Mouse (Mus musculus): ENCODE results near the gene Smo. TPM values are rescaled to one million over a fixed set of nuclear protein-coding genes. Genes with fewer than 3 reads are reported as not detected.

The Smo gene
- polyA plus RNA-seq, 1 experiment from 2014 or later, result 9.7 TPM

DNA sequence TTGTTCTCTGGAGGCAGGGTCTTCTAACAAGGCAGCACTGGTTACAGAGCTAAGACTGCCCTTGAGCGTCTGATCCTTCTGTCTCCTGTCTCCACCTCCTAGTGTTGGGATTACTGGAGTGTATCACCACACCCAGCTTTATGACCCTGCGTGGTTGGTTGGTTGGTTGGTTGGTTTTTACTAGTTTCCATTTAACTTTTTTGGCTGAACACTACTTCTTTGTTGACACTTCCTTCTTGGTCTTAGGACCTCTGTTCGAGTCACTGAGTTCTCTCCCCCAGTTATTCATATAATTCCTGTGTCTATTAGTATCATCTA lies 41.9 kb downstream of the Smo start:
- no peak overlapping the region for H3K4me2 ChIP-seq (ENCODE audit: low read length)
- no peaks in the 10 kb centered on the region for H3K36me3 ChIP-seq (ENCODE audit: control insufficient read depth, insufficient read depth, low read length)
- 77% methylated on average over 3 of the region's 3 CpGs for WGBS
- no peak overlapping the region for H3K27ac ChIP-seq (ENCODE audit: low read depth, low read length)
- H3K9me3 ChIP-seq (replicated peaks; ENCODE audit: control insufficient read depth, low read length), result no peaks in the 10 kb centered on the region
- no peaks in the 10 kb centered on the region for H3K4me1 ChIP-seq (ENCODE audit: control insufficient read depth, insufficient read depth, low read length)
- H3K27me3 ChIP-seq (replicated peaks; ENCODE audit: control insufficient read depth, insufficient read depth, low read length), result no peaks in the 10 kb centered on the region
- DNase-seq (ENCODE audit: low spot score), result no peak
- H3K4me3 ChIP-seq (ENCODE audit: low read depth, low read length), result no peak overlapping the region
- no peak for ATAC-seq
- H3K9ac ChIP-seq (ENCODE audit: low read length), result no peak overlapping the region

DNA sequence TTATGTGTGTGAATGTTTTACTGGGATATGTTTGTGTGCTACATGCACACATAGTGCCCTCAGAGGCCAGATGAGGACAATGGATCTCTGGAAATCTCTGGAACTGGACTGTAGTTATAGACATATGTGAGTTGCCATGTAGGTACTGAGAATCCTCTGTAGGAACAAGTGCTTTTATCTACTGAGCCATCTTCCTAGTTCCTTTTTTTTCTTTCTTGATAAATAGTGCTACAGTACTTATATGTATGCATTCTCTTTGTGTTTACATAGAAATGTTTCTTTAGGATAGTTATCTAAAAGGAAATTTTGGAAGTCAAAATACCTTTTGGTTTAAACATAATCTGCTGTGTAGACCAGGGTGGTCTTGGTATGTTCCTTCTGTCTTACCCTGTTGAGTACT lies 44.8 kb downstream of the Smo start:
- Histone ChIP-seq H3K36me3 (ENCODE audit: control insufficient read depth, insufficient read depth, low read length) (no peaks in the 10 kb centered on the region), H3K9me3 (replicated peaks; ENCODE audit: control insufficient read depth, low read length) (no peaks in the 10 kb centered on the region), H3K27me3 (replicated peaks; ENCODE audit: control insufficient read depth, insufficient read depth, low read length) (no peaks in the 10 kb centered on the region), H3K4me3 (ENCODE audit: low read depth, low read length) (no peak overlapping the region), H3K4me2 (ENCODE audit: low read length) (no peak overlapping the region), H3K27ac (ENCODE audit: low read depth, low read length) (no peak overlapping the region), H3K4me1 (ENCODE audit: control insufficient read depth, insufficient read depth, low read length) (no peaks in the 10 kb centered on the region), H3K9ac (ENCODE audit: low read length) (no peak overlapping the region)
- ATAC-seq (no peak), DNase-seq (ENCODE audit: low spot score) (no peak)

DNA sequence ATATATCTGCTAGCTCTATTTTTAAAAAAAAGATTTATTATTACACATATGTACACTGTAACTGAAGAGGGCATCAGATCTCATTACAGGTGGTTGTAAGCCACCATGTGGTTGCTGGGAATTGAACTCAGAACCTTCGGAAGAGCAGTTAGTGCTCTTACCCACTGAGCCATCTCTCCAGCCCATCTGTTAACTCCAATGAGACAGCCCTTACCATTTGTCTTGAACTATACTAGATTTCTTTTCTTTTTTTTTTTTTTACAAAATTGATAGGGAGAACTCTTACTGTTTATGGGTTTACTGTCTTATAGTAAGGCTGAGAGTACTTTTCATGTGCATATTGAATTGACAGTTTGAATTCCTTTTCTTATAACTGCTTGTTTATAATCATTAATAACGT lies 45.3 kb downstream of the Smo start:
- H3K9me3 ChIP-seq (replicated peaks; ENCODE audit: control insufficient read depth, low read length), result no peaks in the 10 kb centered on the region
- no peak overlapping the region for H3K4me3 ChIP-seq (ENCODE audit: low read depth, low read length)
- WGBS, result 91% methylated on average over 2 of the region's 2 CpGs
- no peak for ATAC-seq
- no peak for DNase-seq (ENCODE audit: low spot score)
- H3K36me3 ChIP-seq (ENCODE audit: control insufficient read depth, insufficient read depth, low read length), result no peaks in the 10 kb centered on the region
- H3K27me3 ChIP-seq (replicated peaks; ENCODE audit: control insufficient read depth, insufficient read depth, low read length), result no peaks in the 10 kb centered on the region
- no peaks in the 10 kb centered on the region for H3K4me1 ChIP-seq (ENCODE audit: control insufficient read depth, insufficient read depth, low read length)
- H3K27ac ChIP-seq (ENCODE audit: low read depth, low read length), result no peak overlapping the region
- H3K9ac ChIP-seq (ENCODE audit: low read length), result no peak overlapping the region
- H3K4me2 ChIP-seq (ENCODE audit: low read length), result no peak overlapping the region

DNA sequence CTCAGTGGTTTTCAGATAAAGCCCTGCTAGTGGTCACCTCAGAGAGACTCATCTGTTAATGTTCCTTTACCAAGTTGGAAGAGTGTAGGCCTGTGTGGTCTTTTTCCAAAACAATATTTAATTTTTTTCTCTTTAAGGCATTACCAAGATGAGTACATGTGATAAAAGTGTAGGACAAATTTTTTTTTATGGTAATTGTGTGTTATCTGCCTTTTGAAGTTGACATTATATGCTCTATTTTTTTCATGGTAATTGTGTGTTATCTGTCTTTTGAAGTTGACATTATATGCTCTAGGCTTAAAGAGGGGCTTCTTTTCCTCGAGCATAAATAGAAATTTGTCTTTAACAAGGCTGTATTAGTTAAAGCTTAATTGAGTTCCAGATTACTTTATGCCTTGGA lies 46.9 kb downstream of the Smo start:
- no peak for DNase-seq (ENCODE audit: low spot score)
- 74% methylated on average over 1 of the region's 1 CpGs for WGBS
- H3K27me3 ChIP-seq (replicated peaks; ENCODE audit: control insufficient read depth, insufficient read depth, low read length), result no peaks in the 10 kb centered on the region
- H3K4me3 ChIP-seq (ENCODE audit: low read depth, low read length), result no peak overlapping the region
- no peaks in the 10 kb centered on the region for H3K9me3 ChIP-seq (replicated peaks; ENCODE audit: control insufficient read depth, low read length)
- no peak overlapping the region for H3K4me2 ChIP-seq (ENCODE audit: low read length)
- H3K36me3 ChIP-seq (ENCODE audit: control insufficient read depth, insufficient read depth, low read length), result no peaks in the 10 kb centered on the region
- no peak overlapping the region for H3K27ac ChIP-seq (ENCODE audit: low read depth, low read length)
- no peak for ATAC-seq
- no peaks in the 10 kb centered on the region for H3K4me1 ChIP-seq (ENCODE audit: control insufficient read depth, insufficient read depth, low read length)
- H3K9ac ChIP-seq (ENCODE audit: low read length), result no peak overlapping the region

DNA sequence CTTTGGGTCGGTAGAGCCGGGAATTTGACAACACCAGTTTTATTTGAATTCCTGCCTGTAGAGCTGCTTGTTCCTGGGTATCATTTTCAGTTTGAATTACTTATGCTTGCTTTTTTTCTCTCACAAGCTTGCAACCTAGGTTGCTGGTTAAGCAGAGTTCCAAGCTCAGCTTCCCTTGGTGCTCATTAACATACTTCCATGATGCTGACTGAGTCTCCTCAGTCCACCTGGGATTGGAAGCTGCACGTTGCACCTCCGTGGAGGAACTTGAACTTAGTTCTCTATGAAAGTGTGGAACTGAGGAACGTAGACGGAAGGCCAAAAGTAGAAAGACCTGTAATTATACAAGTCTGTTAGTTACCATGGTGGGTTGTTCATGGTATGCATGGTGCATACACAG lies 48.7 kb downstream of the Smo start:
- no peaks in the 10 kb centered on the region for H3K9me3 ChIP-seq (replicated peaks; ENCODE audit: control insufficient read depth, low read length)
- 94% methylated on average over 6 of the region's 6 CpGs for WGBS
- ATAC-seq (no peak), DNase-seq (ENCODE audit: low spot score) (no peak)
- H3K9ac ChIP-seq (ENCODE audit: low read length), result no peak overlapping the region
- no peaks in the 10 kb centered on the region for H3K36me3 ChIP-seq (ENCODE audit: control insufficient read depth, insufficient read depth, low read length)
- no peaks in the 10 kb centered on the region for H3K27me3 ChIP-seq (replicated peaks; ENCODE audit: control insufficient read depth, insufficient read depth, low read length)
- H3K4me1 ChIP-seq (ENCODE audit: control insufficient read depth, insufficient read depth, low read length), result peaks cover under 1% of the 10 kb centered on the region; the same call in 1 of the 2 replicates
- no peak overlapping the region for H3K4me3 ChIP-seq (ENCODE audit: low read depth, low read length)
- no peak overlapping the region for H3K4me2 ChIP-seq (ENCODE audit: low read length)
- H3K27ac ChIP-seq (ENCODE audit: low read depth, low read length), result no peak overlapping the region

DNA sequence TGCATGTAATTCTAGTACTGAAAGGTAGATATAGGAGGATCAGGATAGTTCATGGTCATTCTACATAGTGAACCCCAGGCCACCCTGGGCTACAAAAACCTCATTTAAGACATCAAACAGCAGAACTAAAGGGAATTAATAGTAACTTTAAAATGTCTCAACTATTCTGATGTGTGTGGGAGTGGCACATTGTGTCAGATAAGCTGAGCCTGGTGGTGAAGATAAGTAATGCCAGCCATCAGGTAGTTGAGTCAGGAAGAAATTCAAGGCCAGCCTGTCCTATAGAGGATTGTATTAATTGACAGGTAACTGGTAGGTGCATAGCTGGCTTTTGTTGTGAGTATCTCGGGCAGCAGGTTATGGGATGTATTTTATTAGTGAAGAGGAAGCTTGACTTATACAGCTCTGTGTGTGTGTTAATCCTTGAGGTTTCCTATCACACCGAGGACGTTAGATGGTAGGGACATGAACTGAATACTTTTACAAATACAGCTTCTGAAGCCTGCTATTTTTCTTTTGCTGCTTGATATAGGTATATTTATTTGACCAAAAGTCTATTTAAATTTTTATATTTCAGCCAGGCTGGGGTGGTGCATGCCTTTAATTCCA lies 49.2 kb downstream of the Smo start:
- ATAC-seq (no peak), DNase-seq (ENCODE audit: low spot score) (no peak)
- H3K27me3 ChIP-seq (replicated peaks; ENCODE audit: control insufficient read depth, insufficient read depth, low read length), result no peaks in the 10 kb centered on the region
- H3K4me3 ChIP-seq (ENCODE audit: low read depth, low read length), result no peak overlapping the region
- H3K27ac ChIP-seq (ENCODE audit: low read depth, low read length), result no peak overlapping the region
- peaks cover 6% of the 10 kb centered on the region; the same call in 1 of the 2 replicates for H3K4me1 ChIP-seq (ENCODE audit: control insufficient read depth, insufficient read depth, low read length)
- H3K9ac ChIP-seq (ENCODE audit: low read length), result no peak overlapping the region
- 91% methylated on average over 3 of the region's 3 CpGs for WGBS
- H3K9me3 ChIP-seq (replicated peaks; ENCODE audit: control insufficient read depth, low read length), result no peaks in the 10 kb centered on the region
- H3K4me2 ChIP-seq (ENCODE audit: low read length), result no peak overlapping the region
- H3K36me3 ChIP-seq (ENCODE audit: control insufficient read depth, insufficient read depth, low read length), result no peaks in the 10 kb centered on the region

DNA sequence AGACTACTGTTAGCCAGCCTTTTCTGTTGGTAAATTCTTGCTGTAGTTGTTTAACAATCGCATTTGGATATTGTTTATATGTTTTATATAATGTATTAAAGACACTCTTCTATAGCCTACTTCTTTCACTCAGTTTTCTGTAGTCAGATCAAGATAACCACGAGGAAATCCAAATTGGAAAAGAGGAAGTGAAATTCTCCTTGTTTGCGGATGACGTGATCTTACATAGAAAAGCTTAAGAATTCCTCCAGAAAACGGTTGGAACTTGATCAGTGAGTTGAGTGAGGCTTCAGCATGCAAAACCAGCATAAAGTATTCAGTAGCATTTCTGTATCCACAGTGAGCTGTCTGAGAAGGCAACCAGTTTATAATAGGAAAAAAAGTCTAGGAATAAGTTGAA lies 50.5 kb downstream of the Smo start:
- WGBS, result 84% methylated on average over 5 of the region's 5 CpGs
- Histone ChIP-seq H3K4me3 (ENCODE audit: low read depth, low read length) (no peak overlapping the region), H3K9ac (ENCODE audit: low read length) (no peak overlapping the region), H3K36me3 (ENCODE audit: control insufficient read depth, insufficient read depth, low read length) (no peaks in the 10 kb centered on the region), H3K27me3 (replicated peaks; ENCODE audit: control insufficient read depth, insufficient read depth, low read length) (no peaks in the 10 kb centered on the region), H3K4me2 (ENCODE audit: low read length) (no peak overlapping the region), H3K4me1 (ENCODE audit: control insufficient read depth, insufficient read depth, low read length) (peaks cover 6% of the 10 kb centered on the region; the same call in 1 of the 2 replicates), H3K27ac (ENCODE audit: low read depth, low read length) (no peak overlapping the region), H3K9me3 (replicated peaks; ENCODE audit: control insufficient read depth, low read length) (no peaks in the 10 kb centered on the region)
- ATAC-seq, result no peak
- no peak for DNase-seq (ENCODE audit: low spot score)

DNA sequence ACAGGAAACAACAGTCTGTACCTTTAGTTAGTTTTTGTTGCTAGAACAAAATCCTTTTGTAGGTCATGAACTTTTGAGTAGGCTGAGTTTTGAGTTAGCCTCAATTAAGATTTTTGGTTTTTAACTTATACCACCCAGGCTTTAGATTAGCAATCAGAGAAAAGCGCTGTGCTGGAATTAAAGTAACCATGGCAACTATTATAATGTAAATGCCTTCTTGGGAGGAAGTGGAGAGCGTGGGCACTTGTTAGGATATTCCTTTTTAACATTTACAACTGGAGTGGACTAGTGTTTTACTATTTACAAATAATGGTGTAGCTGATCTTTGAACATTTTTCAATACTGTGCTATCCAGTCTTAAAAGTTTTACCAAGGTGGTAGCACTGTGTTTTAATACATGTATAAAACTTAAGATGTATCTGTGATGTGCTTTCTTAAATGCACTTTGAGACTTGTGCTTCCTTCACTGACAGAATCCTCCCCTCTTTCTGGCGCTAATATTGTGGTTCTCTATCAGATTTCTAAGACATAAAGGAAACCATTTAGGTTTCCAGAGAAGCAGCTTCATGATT lies 53.6 kb downstream of the Smo start:
- ATAC-seq (no peak), DNase-seq (ENCODE audit: low spot score) (peak; percentile 73)
- no peak overlapping the region for H3K27ac ChIP-seq (ENCODE audit: low read depth, low read length)
- no peaks in the 10 kb centered on the region for H3K36me3 ChIP-seq (ENCODE audit: control insufficient read depth, insufficient read depth, low read length)
- 1% methylated on average over 3 of the region's 3 CpGs for WGBS
- H3K4me3 ChIP-seq (ENCODE audit: low read depth, low read length), result no peak overlapping the region
- H3K9me3 ChIP-seq (replicated peaks; ENCODE audit: control insufficient read depth, low read length), result no peaks in the 10 kb centered on the region
- H3K4me2 ChIP-seq (ENCODE audit: low read length), result no peak overlapping the region
- H3K27me3 ChIP-seq (replicated peaks; ENCODE audit: control insufficient read depth, insufficient read depth, low read length), result no peaks in the 10 kb centered on the region
- H3K9ac ChIP-seq (ENCODE audit: low read length), result no peak overlapping the region
- H3K4me1 ChIP-seq (ENCODE audit: control insufficient read depth, insufficient read depth, low read length), result peaks cover 6% of the 10 kb centered on the region; the same call in 1 of the 2 replicates

DNA sequence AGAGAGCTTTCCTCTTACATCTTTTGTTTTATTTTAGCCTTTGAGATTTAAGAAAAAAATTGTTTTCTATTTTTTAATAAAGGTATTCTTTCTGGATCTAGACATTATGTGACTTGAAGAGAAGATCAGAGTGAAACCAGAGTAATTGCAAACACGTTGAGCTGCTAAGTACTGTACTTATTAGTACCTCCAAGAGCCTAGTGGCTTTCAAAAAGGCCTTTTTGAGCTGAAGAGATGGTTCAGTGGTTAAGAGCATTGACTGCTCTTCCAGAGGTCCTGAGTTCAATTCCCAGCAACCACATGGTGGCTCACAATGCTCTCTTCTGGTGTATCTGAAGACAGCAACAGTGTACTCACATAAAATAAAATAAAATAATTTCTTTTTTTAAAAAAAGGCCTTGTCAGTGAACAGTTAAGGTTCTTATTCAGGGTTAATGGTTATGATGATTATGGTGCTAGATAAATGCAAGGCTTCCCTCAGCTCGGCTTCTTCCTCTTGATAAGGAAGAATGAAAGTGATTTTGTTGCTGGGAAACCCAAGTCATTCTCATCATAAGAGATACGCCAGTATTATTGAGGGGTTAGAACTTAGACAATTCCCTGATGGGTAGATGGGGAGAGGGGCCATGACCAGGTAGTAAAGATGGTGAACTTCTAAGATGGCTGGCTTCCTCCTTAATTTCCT lies 54.9 kb downstream of the Smo start:
- Histone ChIP-seq H3K27me3 (replicated peaks; ENCODE audit: control insufficient read depth, insufficient read depth, low read length) (no peaks in the 10 kb centered on the region), H3K4me1 (ENCODE audit: control insufficient read depth, insufficient read depth, low read length) (peaks cover 6% of the 10 kb centered on the region; the same call in 1 of the 2 replicates), H3K4me2 (ENCODE audit: low read length) (no peak overlapping the region), H3K36me3 (ENCODE audit: control insufficient read depth, insufficient read depth, low read length) (no peaks in the 10 kb centered on the region), H3K27ac (ENCODE audit: low read depth, low read length) (no peak overlapping the region), H3K9ac (ENCODE audit: low read length) (no peak overlapping the region), H3K4me3 (ENCODE audit: low read depth, low read length) (no peak overlapping the region), H3K9me3 (replicated peaks; ENCODE audit: control insufficient read depth, low read length) (no peaks in the 10 kb centered on the region)
- ATAC-seq (no peak), DNase-seq (ENCODE audit: low spot score) (no peak)
- 86% methylated on average over 3 of the region's 3 CpGs for WGBS
